Mouse (Mus musculus): ENCODE measurements around the gene Rpl36. TPM values are rescaled to one million over a fixed set of nuclear protein-coding genes. Genes with fewer than 3 reads are reported as not detected.
A peak's percentile ranks its signal among the peaks of the same experiment; 100 is the strongest.

Gene Rpl36
- polyA plus RNA-seq (2016; fragmentation: Nextera tagmentation; extraction: Ambion mirVana): 1,045 and 1,230 TPM in 2 replicates

DNA sequence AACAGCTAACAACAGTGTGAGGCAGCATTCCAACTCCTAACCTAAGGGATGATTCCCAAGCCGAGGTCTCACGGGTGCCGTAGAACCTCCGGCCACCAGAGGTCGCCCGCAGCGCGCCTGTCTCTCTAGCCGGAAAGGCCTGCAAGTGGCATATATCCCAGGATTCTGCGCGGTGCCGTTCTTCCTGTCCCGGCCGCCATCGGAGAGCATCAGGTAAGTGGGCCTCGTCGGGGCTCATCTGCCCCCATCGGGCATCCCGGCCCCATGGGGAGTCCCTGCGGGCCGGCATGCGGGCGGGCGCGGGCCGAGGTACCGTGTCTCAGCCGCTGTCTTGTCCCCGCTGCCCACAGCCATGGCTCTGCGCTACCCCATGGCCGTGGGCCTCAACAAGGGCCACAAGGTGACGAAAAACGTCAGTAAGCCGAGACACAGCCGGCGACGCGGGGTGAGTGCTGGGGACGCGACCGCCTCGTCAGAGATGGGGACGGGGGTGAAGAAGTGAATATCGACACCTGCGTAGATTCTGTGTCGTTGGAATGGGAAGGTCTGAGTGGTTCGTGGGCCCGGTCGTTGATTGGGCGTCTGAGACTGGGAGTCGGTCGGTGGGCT lies at the start of gene Rpl36:
Rpl36 (plus strand) TSS at position 181 of the 609 bp plus-strand sequence.
- H3K9me3 ChIP-seq (replicated peaks): no peaks in the 10 kb centered on the region
- H3K27ac ChIP-seq: peak within 1 kb of the TSS; percentile 91
- WGBS: under 1% methylated on average over 52 of the region's 52 CpGs
- H3K4me1 ChIP-seq: peaks cover 38% of the 10 kb centered on the region
- H3K36me3 ChIP-seq: peaks cover 40% of the 10 kb centered on the region
- H3K4me3 ChIP-seq: peak within 1 kb of the TSS; percentile 71
- H3K27me3 ChIP-seq: no peaks in the 10 kb centered on the region
- peak; percentile 51 for ATAC-seq (ENCODE audit: low FRiP score)
- peak within 1 kb of the TSS; percentile 90 for H3K9ac ChIP-seq
- H3K4me2 ChIP-seq (replicated peaks): peak within 1 kb of the TSS; percentile 84

DNA sequence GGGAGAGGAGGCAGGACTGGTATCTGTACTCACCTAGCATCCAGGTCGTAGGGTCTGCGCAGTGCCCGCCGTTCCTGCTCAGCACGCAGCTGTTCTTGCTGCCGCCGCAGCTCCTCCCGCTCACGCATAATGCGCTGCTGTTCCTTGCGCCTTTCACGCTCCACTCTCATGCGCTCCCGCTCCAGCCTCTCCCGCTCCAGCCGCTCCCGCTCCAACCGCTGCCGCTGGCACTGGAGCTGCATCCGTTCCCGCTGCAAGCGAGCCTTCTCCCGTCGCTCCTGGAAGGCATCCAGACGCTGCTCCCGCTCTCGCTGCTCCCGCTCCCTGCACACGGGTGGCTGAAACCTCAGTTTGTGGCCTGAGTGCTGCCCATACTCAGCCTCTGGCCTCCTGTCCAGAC lies 46.9 kb upstream of the Rpl36 start:
- no peak for ATAC-seq (ENCODE audit: low FRiP score)
- Histone ChIP-seq H3K36me3 (peaks cover 100% of the 10 kb centered on the region), H3K4me2 (replicated peaks) (no peak overlapping the region), H3K9me3 (replicated peaks) (no peaks in the 10 kb centered on the region), H3K4me1 (no peaks in the 10 kb centered on the region), H3K27ac (no peak overlapping the region), H3K4me3 (no peak overlapping the region), H3K9ac (no peak overlapping the region), H3K27me3 (no peaks in the 10 kb centered on the region)
- 95% methylated on average over 29 of the region's 29 CpGs for WGBS

DNA sequence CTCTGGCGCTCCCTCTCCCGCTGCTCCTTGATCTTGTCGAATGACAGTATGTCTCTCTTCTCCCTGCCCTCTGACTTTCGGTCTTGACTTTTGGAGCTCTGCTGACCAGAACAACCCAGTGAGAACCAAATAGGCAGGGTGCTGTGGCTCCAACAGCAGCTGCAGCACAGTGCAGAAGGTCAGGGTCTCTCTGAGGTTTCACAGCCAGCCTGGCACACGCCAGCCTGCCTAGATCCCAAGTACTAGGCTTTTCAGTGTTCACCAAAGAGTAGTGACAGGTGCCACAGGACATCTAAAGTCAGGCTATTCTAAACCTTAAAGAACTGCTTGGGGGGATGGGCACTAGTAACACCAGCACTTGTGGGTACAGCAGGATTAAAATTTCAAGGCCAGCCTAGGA lies 46.3 kb upstream of the Rpl36 start:
- no peaks in the 10 kb centered on the region for H3K27me3 ChIP-seq
- H3K9me3 ChIP-seq (replicated peaks): no peaks in the 10 kb centered on the region
- WGBS: 96% methylated on average over 5 of the region's 5 CpGs
- H3K4me3 ChIP-seq: no peak overlapping the region
- no peak overlapping the region for H3K9ac ChIP-seq
- H3K4me1 ChIP-seq: no peaks in the 10 kb centered on the region
- H3K36me3 ChIP-seq: peaks cover 100% of the 10 kb centered on the region
- no peak for ATAC-seq (ENCODE audit: low FRiP score)
- no peak overlapping the region for H3K27ac ChIP-seq
- H3K4me2 ChIP-seq (replicated peaks): no peak overlapping the region

DNA sequence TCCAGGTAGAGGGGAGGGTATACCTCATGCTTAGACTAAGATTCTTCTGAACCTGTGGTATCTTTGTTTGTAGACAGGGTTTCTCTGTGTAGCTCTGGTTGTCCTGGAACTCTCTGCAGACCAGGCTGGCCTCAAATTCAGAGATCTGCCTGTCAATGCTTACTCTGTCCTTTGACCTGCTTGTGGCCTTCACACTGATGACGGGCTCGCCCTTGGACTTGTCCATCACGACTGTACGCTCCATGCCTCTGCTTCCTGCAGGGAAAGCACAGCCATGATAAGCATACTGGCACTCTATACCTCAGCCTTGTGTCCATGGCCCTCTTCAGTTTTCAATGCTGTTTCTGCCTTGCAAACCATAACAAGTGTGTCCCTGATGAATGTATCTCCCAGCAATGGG lies 45.8 kb upstream of the Rpl36 start:
- Histone ChIP-seq H3K4me2 (replicated peaks) (no peak overlapping the region), H3K9me3 (replicated peaks) (no peaks in the 10 kb centered on the region), H3K27me3 (no peaks in the 10 kb centered on the region), H3K36me3 (peaks cover 100% of the 10 kb centered on the region), H3K9ac (no peak overlapping the region), H3K4me3 (no peak overlapping the region), H3K27ac (no peak overlapping the region), H3K4me1 (0 out of 2 replicates have a peak, but pooled peaks cover under 1% of the 10 kb centered on the region)
- no peak for ATAC-seq (ENCODE audit: low FRiP score)
- WGBS: 94% methylated on average over 4 of the region's 4 CpGs

DNA sequence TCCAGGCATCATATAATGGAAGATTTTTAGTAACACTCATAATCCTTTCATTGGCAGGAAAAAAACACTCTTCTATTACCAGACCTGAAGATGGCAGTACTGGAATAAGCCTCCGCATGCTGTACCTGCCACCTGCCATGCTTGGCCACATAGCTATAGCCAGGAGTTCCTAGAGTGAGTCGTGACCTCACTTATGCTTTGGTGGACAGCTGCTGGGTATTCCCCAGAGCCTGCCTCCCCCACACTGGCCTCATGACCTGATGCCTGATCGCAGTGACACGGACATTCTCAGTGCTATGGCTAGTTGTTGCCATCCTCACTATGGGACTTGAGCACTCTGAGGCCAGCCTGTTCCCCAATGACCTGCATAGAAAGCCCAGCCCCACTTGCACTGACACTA lies 42.9 kb upstream of the Rpl36 start:
- Histone ChIP-seq H3K27me3 (no peaks in the 10 kb centered on the region), H3K4me3 (no peak overlapping the region), H3K9me3 (replicated peaks) (no peaks in the 10 kb centered on the region), H3K4me2 (replicated peaks) (no peak overlapping the region), H3K27ac (no peak overlapping the region), H3K4me1 (0 out of 2 replicates have a peak, but pooled peaks cover 3% of the 10 kb centered on the region), H3K36me3 (peaks cover 98% of the 10 kb centered on the region), H3K9ac (no peak overlapping the region)
- 84% methylated on average over 4 of the region's 4 CpGs for WGBS
- no peak for ATAC-seq (ENCODE audit: low FRiP score)

DNA sequence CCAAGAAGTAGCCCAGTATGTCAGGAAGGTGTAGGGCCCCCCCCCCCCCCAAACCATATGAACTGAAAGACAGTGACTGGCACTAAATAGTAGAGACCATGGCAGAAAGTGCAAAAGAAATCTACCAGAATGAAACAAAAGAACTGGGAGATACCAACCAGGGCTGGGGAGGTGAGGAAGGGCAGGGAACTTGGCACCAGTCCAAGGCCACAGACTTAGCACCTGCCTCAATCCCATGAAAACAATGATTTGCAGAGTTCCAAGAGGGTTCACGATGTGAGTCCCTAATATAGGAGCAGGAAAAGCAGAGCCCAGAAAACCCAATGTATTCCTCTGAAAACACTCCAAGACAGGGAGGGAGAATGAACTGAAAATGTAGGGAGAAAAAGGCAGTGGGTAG lies 41.1 kb upstream of the Rpl36 start:
- H3K36me3 ChIP-seq: peaks cover 91% of the 10 kb centered on the region
- WGBS: 53% methylated on average over 1 of the region's 1 CpGs
- no peak for ATAC-seq (ENCODE audit: low FRiP score)

DNA sequence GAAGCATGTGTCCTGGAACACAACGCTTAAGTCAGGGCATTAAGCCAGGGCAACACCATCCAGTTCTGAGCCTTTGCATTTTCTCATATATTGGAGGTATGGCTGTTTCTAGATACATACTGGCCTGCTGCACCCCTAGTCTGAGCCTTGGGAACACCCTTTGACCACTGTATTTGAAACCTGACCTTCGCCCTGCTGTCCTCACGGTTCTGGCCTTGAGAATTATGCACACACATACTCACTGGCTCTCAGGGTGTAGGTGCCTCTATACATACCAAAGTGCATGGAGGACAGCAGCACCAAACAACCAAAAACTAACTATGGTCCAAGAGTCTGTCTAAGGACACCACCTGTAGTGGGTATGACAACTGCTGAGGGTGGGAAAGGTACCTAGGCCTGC lies 40.3 kb upstream of the Rpl36 start:
- WGBS: 93% methylated on average over 3 of the region's 3 CpGs
- no peak for ATAC-seq (ENCODE audit: low FRiP score)
- peaks cover 91% of the 10 kb centered on the region for H3K36me3 ChIP-seq

More for the DNA sequence above, 41.1 kb upstream of the Rpl36 start:
- Histone ChIP-seq H3K4me3 (no peak overlapping the region), H3K4me2 (replicated peaks) (no peak overlapping the region), H3K27ac (no peak overlapping the region), H3K9me3 (replicated peaks) (no peaks in the 10 kb centered on the region), H3K4me1 (0 out of 2 replicates have a peak, but pooled peaks cover 3% of the 10 kb centered on the region), H3K9ac (no peak overlapping the region), H3K27me3 (no peaks in the 10 kb centered on the region)

DNA sequence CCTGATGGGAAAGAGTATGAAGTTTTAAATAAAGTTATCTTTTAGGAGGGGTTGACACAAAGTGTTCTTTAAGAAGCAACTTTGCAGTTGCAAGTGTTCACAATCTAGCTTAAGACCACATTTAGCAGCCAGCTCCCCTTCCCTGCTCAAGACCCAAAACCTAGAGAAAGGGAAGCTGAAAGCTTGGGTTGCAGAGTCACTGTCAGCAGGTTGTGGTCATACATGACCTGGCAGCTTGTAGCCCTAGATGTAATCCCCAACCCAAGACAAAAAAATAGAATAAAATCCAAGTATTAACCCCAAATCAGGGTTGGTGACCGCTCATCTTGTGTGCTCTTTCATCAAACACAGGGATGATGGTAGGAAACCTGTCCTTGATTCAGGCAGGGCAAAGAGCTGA lies 30.1 kb upstream of the Rpl36 start:
- Histone ChIP-seq H3K9ac (peak overlapping the region; percentile 80), H3K4me2 (replicated peaks) (peak overlapping the region; percentile 67), H3K4me3 (peak overlapping the region; percentile 85), H3K27me3 (no peaks in the 10 kb centered on the region), H3K27ac (no peak overlapping the region), H3K9me3 (replicated peaks) (no peaks in the 10 kb centered on the region), H3K4me1 (peaks cover 47% of the 10 kb centered on the region), H3K36me3 (peaks cover 53% of the 10 kb centered on the region)
- no peak for ATAC-seq (ENCODE audit: low FRiP score)
- 79% methylated on average over 1 of the region's 1 CpGs for WGBS

More for the DNA sequence above, 40.3 kb upstream of the Rpl36 start:
- Histone ChIP-seq H3K9me3 (replicated peaks) (no peaks in the 10 kb centered on the region), H3K9ac (no peak overlapping the region), H3K4me2 (replicated peaks) (no peak overlapping the region), H3K27me3 (no peaks in the 10 kb centered on the region), H3K4me3 (no peak overlapping the region), H3K4me1 (0 out of 2 replicates have a peak, but pooled peaks cover 3% of the 10 kb centered on the region), H3K27ac (no peak overlapping the region)

DNA sequence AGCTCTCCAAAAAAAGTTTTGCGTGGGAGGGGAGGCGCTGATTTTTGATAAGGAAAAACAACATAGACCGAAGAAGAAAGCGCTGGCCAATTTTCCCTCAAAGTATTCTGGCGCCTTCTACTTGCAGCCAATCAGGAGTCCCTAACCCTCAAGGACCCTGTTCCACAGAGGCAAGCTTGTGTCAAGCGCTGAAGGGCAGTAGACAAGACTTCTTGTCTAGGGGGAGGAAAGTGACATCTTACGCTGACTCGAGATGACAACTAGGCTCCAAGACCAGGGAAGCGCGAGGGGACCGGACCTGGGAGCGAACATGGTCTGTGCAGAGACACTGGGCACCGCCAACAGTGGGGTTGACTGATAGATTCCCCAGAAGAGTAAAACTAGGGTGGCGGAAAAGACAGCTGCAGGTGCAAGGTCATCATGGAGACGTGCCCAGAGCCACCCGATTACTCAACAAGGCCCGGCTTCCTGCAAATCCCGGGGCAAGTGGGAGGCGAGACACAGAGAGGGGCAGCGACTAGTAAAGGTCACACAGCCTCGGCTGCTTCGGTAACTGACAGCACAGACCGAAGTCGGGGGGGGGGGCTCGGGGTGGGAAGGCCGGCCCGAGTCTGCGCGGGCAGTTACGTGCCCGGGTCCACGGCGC lies 29.5 kb upstream of the Rpl36 start:
- H3K4me1 ChIP-seq: peaks cover 52% of the 10 kb centered on the region
- H3K4me3 ChIP-seq: peak overlapping the region; percentile 85
- no peaks in the 10 kb centered on the region for H3K27me3 ChIP-seq
- H3K36me3 ChIP-seq: peaks cover 53% of the 10 kb centered on the region
- 5% methylated on average over 33 of the region's 33 CpGs for WGBS
- peak overlapping the region; percentile 67 for H3K4me2 ChIP-seq (replicated peaks)
- H3K9me3 ChIP-seq (replicated peaks): no peaks in the 10 kb centered on the region
- peak overlapping the region; percentile 95 for H3K27ac ChIP-seq
- peak; percentile 4; the same call in 1 of the 2 replicates for ATAC-seq (ENCODE audit: low FRiP score)
- peak overlapping the region; percentile 80 for H3K9ac ChIP-seq

DNA sequence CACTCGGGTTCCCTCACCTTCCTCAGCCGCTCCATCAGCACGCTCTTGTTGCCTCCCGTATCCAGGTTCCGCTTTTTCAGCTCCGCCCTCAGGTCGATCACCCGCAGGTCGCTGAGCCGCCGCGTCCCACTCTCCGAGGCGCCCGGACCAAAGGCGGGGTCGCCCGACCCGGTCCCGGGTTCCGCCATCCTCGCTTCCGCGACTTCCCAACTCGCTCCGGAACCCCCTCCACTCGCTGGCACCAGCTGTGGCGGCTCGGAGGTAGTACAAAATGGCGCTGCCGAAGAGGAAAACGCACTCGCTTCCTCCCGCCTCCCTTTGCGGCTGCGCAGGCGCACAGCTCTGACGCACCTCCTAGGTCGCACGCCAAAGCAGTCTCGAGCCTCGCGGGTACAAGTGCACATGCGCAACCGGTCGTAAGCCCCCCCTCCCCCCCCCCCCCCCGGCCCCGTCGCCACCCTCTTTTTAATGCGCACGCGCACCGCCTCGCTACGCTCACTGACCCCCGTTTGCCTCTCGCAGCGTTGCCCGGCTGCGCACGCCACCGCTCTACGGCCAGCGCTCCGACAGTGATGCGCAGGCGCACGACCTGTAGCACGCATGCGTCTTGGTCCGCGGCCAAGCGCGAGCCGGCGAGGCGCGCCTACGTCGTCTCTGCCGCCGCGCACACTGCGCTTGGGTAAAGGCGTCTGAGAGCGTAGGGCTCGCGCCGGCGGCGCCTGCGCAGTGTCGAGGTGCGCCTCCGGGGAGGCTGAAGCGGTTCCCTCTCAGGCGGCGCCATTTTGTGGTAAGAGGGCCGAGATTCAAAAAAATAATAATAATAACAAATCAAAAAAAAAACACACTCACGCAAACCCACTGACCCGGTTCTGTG lies 28.7 kb upstream of the Rpl36 start, which contains the start of the genes Safb2 and Safb:
Safb2 (minus strand) TSS at position 329 of the 874 bp plus-strand sequence.
Safb (plus strand) TSS at position 569 of the 874 bp plus-strand sequence.
- peak within 1 kb of the TSS; percentile 85 for H3K4me3 ChIP-seq
- 0% methylated on average over 85 of the region's 101 CpGs for WGBS
- H3K27ac ChIP-seq: peak within 1 kb of the TSS; percentile 95
- peak within 1 kb of the TSS; percentile 82 for H3K4me2 ChIP-seq (replicated peaks)
- H3K9me3 ChIP-seq (replicated peaks): no peaks in the 10 kb centered on the region
- peaks cover 53% of the 10 kb centered on the region for H3K4me1 ChIP-seq
- peaks cover 54% of the 10 kb centered on the region for H3K36me3 ChIP-seq
- no peaks in the 10 kb centered on the region for H3K27me3 ChIP-seq
- peak; percentile 96 for ATAC-seq (ENCODE audit: low FRiP score)
- H3K9ac ChIP-seq: peak within 1 kb of the TSS; percentile 92

DNA sequence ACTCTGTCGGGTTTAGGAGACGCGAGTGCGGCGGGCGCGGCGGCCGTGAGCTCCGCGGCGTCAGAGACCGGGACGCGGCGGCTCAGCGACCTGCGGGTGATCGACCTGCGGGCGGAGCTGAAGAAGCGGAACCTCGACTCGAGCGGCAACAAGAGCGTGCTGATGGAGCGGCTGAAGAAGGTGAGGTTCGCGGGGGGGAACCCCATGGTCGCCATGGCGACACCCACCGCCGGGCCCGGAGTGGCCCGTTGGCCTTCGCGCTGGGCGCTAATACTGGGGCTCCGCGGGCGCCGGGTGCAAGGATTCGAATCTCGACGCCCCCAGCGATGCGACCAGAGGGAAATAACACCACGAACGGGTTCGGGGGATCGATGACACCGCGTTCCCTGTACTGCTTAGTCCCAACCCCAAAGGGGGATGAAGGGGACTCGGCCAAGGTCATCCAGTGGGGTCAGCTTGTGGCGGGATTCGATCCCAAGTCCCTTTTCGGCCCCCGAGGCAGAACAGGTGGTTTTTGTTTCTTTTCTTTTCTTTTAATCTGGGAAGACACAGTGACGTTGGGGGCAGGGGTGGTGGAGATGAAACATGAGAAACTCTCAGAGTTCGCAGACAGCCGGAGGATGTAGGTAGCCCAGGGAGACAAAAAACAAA lies 27.9 kb upstream of the Rpl36 start:
- Histone ChIP-seq H3K9me3 (replicated peaks) (no peaks in the 10 kb centered on the region), H3K4me3 (peak overlapping the region; percentile 85), H3K27ac (peak overlapping the region; percentile 95), H3K4me1 (peaks cover 57% of the 10 kb centered on the region), H3K9ac (peak overlapping the region; percentile 92), H3K36me3 (peaks cover 56% of the 10 kb centered on the region), H3K4me2 (replicated peaks) (peak overlapping the region; percentile 82), H3K27me3 (no peaks in the 10 kb centered on the region)
- under 1% methylated on average over 61 of the region's 61 CpGs for WGBS
- ATAC-seq (ENCODE audit: low FRiP score): peak; percentile 33; the same call in 1 of the 2 replicates

Measured in hindbrain, embryonic 12.5 days (tissue).